Mouse (Mus musculus) testis, postnatal 14 days (tissue): Measurements from ENCODE around the gene Eppin.

ENCODE experiments used
- DNase-seq: peaks from one replicate; pipeline ENCODE4 v3.0.0; 2021; ENCODE audit warnings: low spot score

Eppin gene

DNA sequence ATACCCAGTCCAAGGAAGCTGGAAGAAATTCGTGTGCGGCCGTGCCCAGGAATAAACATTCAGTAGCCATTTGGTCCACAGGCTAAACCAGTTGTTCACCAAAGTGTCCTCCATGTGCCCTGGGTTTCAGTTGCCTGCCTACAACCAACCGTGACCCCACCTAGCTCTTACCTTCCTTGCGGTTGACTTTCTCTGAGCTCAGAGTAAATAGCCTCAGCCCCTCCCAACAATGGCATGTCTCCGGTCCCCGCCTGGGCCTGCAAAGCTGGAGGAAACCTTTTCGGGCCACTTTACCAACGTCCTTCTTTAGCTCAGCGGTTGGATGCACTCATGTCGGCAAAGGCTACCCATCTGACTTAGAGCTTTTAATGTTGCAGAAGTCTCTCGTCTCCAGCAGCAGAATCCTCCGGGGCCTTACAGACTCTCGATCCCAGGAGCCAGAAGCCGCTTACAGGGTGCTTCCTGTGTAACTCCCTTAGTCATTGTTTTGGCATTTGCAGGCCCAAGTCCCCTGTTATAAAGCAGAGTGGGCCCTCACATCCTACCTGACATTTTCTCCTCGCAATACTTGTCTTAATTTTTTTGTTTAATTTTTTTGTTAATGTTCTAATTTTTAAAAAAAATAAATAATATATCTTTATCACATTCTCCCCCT, 34.3 kb downstream of the Eppin start:
- no peak for DNase-seq

DNA sequence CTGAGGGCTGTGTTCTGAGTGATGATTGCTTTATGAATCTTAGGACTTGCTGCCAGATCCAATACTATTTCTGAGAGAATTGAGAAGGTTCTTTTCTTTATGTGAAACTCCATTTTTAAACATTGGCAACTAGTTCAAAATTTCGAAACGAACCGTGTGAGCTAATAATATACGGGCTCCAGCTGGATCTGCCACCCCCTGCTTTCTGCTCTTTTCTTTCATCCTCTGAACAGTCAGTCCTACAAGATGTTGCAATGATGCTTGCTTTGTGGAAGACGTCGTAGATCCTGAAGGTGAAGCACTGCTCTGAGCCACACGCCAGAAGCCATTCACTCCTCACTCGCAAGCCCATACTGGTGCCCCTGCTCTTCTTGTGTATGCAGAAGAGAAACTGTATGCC, 35.0 kb downstream of the Eppin start:
- DNase-seq: no peak

DNA sequence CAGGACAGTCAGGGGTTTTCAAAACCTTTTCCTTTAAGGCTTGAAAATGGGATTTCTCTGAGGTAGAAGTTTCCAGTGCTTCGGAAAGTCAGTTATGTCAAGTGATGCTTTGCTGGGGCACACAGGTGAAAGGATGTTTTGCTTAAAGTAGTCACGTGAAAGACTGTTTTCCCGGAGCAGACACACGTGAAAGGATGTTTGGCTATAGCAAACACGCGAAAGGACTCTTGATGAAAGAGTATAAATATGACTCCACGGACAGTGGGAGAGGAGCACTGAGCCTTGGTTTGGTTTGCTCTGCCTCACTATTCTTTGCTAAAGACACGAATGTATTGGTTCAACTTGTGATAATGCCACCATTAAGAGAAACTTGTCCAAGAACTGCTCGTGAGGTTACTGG, 41.9 kb downstream of the Eppin start:
- DNase-seq: no peak

DNA sequence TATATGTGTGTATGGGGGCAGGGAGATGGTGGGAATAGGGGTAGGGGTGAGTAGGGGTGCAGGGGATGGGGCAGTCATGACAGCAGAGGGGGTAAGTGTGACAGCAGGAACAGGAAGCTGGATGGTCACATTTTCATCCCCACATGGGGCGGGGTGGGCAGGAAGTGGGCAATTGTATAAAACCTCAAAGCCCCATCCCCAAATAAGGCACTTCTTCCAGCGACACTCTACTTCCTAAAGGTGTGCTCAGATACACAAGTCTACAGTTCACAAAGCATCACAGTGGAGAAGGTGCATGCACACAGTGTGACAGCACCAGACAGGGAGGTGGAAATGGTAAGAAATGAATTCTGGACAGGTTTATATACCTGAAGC, 42.5 kb downstream of the Eppin start:
- DNase-seq: no peak

DNA sequence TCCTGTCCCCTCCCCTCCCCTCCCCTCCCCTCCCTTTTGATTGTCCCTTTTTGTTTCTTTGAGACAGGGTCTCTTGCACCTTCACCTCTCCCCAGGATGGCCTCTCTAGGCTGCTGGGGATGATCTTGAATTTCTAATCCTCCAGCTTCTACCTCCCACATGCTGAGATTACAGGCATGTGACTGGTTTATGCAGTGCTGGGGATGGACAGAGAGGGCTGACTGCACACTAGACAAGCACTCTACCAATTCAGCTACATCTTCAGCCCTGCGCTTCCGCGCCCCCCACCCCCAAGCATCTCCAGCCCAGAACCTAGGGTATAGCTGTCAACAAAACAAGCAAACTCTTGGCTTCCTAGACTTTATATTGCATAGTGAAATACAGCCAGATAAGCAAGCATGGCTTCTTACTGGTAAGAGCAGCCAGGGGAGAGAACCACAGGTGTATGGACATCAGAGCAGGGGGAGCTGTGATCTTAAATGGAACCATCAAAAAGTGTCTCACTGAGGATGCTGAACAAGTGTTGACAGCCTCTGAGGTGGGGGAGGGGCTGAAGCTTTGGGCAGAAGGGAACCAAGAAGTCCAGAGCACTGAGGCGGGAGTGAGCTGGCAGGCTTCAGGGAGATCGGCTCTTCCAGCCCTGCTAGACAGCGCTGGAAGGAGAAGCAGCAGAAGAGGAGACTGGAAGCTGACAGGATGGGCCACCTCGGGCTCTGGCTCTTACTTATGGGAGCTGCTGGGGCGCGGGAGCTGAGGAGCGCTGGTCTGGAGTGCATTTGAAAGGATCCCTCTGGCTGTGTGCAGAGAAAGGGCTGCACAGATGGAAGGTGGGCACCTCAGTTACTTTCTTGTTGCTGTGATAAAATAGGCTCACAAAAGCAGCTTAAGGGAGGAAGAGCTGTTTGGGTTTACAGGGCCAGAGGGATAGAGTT, 43.2 kb downstream of the Eppin start:
- no peak for DNase-seq

DNA sequence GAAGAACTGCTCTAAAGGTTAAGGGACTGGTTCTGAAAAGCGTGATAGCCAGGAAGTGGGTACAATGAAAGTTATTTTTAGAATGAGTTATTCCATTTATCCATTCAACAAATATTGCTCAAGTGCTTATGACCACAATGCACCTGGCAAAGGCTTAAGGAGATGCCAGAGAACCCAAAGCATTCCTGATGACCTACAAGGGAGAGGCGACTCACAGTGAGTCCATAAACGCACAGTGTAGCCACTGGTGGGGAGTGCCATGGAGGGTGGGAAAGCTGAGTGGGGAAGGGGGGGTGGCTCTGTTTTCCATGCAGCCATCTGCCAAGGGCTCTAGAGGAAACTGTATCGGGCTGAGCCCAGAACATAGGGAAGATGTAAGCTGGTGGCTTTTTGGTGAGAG, 44.1 kb downstream of the Eppin start:
- DNase-seq: no peak

DNA sequence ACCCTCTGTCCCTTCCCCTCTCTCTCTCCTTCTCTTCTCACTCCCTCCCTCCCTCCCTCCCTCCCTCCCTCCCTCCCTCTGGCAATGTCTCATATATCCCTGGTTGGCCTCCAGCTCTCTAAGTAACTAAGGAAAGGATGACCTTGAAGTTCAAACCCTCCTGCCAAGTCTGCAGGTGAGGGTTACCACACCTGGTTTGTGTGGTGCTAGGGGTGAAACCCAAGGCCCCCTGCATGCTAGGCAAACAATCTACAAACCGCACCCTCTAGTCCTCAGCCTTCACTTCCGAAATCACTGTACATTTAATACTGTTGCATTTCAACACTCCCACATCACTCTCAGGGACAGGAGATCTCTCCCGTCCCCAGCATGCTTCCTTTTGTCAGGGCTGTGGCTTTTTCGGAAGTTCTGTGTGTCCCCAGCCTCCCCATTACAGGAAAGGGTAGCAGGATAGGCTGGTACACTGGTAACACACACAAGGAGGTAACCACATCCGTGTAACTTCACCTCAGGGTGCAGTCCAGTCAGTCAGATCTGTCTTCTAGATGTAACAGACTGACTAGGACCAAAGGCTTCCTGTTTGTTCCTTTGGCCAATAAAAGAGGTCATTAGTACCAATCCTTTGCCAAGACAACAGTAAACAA, 48.8 kb downstream of the Eppin start:
- no peak for DNase-seq

DNA sequence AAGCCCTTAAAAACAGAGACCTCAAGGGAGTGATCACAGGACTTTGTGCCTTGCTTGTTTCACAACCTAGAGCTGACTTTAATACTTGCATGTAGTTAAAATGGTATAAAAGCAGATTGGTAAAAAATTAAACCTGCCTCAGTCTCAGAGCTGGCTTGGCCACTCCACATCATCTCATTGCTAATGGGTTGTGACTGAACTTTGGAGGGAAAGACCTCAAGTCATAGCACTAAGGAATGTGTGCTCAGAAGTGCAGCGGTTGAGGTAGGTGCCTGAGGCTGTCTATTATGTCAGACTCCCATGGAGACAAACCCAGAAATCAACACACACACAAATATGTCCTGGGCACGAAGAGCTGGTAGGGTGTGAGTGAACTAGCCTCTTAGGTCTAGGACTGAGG, 49.6 kb downstream of the Eppin start:
- DNase-seq: no peak

DNA sequence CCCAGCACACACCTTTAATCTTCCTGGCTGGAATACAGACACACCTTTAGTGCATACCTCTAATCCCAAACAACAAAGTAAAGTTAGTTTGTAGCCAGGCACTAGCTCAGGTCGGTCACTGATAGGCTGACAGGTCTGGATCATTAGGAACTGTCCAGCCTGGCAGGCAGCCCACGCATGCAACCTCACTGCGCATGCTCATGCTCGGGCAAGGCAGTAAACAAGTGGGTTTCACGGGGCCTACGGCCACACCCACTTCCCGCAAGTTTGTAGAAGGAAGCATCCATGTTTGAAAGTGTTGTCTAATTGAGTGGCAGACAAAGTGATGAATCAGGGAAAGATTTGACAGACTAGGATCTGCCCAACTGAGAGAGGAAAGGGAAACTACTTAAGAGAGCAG, 50.8 kb downstream of the Eppin start:
- DNase-seq: no peak

DNA sequence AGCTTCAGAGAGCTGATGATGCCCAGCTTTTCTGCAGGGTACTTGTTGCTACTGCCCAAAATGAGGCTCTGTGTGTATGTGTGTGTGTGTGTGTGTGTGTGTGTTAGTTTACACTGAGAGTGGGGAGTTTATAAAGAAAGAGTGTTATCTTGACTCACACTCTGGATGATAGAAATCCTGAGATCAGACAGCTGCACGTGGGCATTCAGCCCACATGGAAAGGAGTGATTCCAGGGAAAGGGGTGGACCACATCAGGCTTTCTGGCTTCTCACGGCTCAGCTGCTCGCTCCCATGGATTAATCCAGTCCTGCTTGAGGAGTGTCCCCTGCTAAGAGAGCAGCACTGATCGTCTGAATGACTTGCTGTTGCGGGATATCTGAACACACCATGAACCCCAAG, 51.3 kb downstream of the Eppin start:
- no peak for DNase-seq

DNA sequence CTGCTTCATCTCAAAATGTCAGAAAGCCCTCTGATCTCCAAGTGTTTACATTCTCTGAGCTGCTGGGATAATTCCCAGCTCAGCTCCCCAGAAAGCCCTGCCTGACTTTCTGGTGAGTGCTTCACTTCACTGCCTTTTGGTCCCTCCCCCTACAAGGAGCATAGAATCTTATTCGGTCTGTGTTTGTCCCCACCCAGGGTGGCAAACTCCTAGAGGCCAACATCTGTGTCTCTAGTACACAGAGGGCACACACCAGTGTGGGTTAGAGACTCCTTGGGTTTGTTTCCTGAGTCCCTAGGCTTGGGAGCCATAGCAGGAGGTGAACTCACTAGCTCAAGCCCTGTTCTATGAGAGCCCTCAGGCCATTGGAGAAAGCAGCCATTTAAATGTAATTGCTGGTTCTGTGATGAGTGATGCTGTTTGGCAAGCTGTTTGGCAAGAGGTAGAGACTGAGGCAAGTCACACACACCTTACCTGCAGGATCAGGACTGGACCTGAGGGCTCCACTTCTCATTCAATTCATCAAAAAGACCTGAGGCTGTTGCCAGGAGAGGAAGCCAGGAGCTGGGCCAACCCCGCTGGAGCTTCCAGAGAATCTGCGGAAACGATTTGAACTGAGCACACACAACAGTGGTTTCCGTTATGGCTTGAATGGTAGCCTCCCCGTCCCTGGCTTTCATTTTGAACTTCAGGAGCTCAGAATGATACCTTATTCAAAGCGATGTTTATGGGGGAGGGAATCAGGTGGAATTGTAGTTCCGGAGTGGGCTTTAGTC, 52.6 kb downstream of the Eppin start:
- no peak for DNase-seq
